Mouse (Mus musculus) adrenal gland, postnatal 4 days (tissue): Measurements from ENCODE around the gene Fntb. TPM values are rescaled to one million over a fixed set of nuclear protein-coding genes. Genes with fewer than 3 reads are reported as not detected.

Experiments
- DNase-seq, 2 experiments: peaks; one replicate each; pipeline ENCODE4 v3.0.0; 2021 to 2022; ENCODE audit warnings: low spot score in 2 of 2, mixed read lengths in 2 of 2
- total RNA-seq, 2 experiments: library from RNA; stranded (reverse); gene quantifications; 2 replicates each; pipeline ENCODE4 v1.2.3; 2021

Fntb gene
- total RNA-seq, 2 experiments from 2014 or later, result 19.4 to 22.1 TPM

- DNase-seq, result no peak
Observed at GRCm38 (mm10) chr12:76916163-76916562, 150.8 kb downstream of the Fntb start.

GRCm38 (mm10) chr12:76918113-76918512, 152.7 kb downstream of the Fntb start:
- no peak for DNase-seq

- no peak for DNase-seq
Observed at GRCm38 (mm10) chr12:76918855-76919254, 153.5 kb downstream of the Fntb start.

GRCm38 (mm10) chr12:76920398-76920797, 155.0 kb downstream of the Fntb start:
- DNase-seq, result no peak

GRCm38 (mm10) chr12:76920990-76921389, 155.6 kb downstream of the Fntb start:
- DNase-seq, result no peak

- DNase-seq, result no peak
Observed at GRCm38 (mm10) chr12:76923118-76923517, 157.7 kb downstream of the Fntb start.

GRCm38 (mm10) chr12:76924904-76925604, 159.7 kb downstream of the Fntb start:
- DNase-seq, result no peak

- DNase-seq, result no peak
Observed at GRCm38 (mm10) chr12:76926338-76926945, 161.1 kb downstream of the Fntb start.

GRCm38 (mm10) chr12:76927012-76927411, 161.6 kb downstream of the Fntb start:
- DNase-seq, result no peak

GRCm38 (mm10) chr12:76927539-76927938, 162.2 kb downstream of the Fntb start:
- no peak for DNase-seq

GRCm38 (mm10) chr12:76930177-76930576, 164.8 kb downstream of the Fntb start:
- DNase-seq, result no peak

GRCm38 (mm10) chr12:76931739-76932687, 166.6 kb downstream of the Fntb start:
- DNase-seq, result no peak

GRCm38 (mm10) chr12:76932688-76933060, 167.3 kb downstream of the Fntb start:
- no peak for DNase-seq

- DNase-seq, result no peak
Observed at GRCm38 (mm10) chr12:76934438-76934837, 169.0 kb downstream of the Fntb start.

- DNase-seq, result no peak
Observed at GRCm38 (mm10) chr12:76936211-76936610, 170.8 kb downstream of the Fntb start.

GRCm38 (mm10) chr12:76938013-76938412, 172.6 kb downstream of the Fntb start:
- DNase-seq, result no peak

- DNase-seq, result no peak
Observed at GRCm38 (mm10) chr12:76941524-76941923, 176.1 kb downstream of the Fntb start.

GRCm38 (mm10) chr12:76942476-76942875, 177.1 kb downstream of the Fntb start:
- no peak for DNase-seq

GRCm38 (mm10) chr12:76943046-76943445, 177.7 kb downstream of the Fntb start:
- DNase-seq, result no peak

- DNase-seq, result no peak
Observed at GRCm38 (mm10) chr12:76943466-76943865, 178.1 kb downstream of the Fntb start.

GRCm38 (mm10) chr12:76947487-76947886, 182.1 kb downstream of the Fntb start:
- DNase-seq, result no peak

- no peak for DNase-seq
Observed at GRCm38 (mm10) chr12:76948185-76948584, 182.8 kb downstream of the Fntb start.
